Mouse (Mus musculus) activated CD4-positive, CD25-positive, alpha-beta regulatory T cell, adult 4 months (primary cell): ENCODE data around the gene Ddx54. TPM values are rescaled to one million over a fixed set of nuclear protein-coding genes. Genes with fewer than 3 reads are reported as not detected.

Experiments used
- ATAC-seq: one replicate; pipeline ENCODE4 v1.8.0; 2017
- polyA plus RNA-seq, 2 experiments: library from polyadenylated mRNA; unstranded; fragments of 100-300 nt; shearing (Covaris generic); gene quantifications; one replicate each; pipeline ENCODE4 v1.2.1; 2017

Gene Ddx54
- polyA plus RNA-seq, result 10 to 100 TPM; 11.7 to 18.4 TPM

DNA sequence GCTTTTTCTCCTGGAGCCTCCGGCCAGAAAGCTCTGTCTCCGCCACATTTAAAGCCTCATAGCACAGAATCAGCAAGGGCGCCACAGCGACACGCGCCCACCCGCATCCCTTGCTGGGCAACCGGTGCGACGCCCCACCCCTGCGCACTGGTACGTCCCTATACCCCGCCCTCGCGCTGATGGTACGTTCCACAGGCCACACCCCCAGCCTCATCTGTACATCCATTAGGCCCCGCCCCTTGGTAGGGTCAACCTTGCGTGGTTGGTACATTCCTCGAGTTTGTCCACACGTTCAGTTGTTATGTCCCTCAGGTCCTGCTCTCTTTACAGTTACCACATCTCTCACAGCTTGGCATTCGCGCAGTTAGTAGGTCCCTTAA is at the start of gene Ddx54, which contains the start of gene Rita1:
TSS of gene Ddx54 (plus strand) at position 298 of the 380 bp plus-strand sequence.
TSS of gene Rita1 (minus strand) at position 148 of the 380 bp plus-strand sequence.
- peak; percentile 75 for ATAC-seq

DNA sequence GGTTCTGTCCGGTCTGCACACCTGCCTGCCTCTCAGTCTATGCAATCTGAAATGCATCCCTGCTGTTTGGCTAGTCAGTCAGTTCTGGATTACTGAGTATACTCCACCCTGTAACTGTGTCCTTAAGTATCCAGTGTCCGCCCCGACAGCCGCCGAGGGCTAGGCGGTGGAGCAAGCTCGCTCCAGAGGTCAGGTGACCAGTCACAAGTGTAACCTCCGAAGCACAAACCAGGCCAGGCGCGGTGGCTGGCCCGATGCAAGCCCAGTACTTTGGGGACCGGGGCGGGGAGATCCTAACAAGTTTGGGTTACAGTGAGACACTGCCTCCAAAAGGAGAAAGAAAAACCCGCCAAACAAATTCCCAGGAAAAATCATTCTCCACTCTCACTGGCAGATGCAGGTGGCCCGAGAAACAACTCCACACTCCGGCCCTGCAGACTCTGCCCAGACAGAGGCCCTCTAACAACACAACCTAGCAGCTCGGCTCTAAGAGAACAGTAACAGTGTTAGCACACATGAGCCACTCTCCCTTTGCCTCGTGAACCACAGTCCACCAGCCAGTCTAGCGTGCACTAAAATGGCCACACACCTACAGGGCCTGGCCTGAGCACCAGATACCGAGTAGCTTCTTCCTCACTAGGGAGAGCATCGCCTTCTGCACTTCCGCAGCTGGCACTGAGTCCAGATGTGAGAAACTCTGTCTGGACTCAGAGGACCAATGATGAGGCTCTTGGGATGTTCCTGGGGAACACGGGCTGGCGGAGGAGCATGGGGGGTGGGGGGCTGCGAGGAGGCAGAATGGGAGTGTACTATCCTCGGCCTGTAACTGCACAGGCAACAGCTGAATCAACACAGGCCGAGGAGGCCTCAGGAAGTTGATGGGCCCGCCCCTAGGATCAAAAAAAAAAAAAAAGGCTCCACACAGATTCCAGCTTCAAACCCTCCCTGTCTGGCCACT is 49.3 kb upstream of the Ddx54 start:
- ATAC-seq, result no peak

DNA sequence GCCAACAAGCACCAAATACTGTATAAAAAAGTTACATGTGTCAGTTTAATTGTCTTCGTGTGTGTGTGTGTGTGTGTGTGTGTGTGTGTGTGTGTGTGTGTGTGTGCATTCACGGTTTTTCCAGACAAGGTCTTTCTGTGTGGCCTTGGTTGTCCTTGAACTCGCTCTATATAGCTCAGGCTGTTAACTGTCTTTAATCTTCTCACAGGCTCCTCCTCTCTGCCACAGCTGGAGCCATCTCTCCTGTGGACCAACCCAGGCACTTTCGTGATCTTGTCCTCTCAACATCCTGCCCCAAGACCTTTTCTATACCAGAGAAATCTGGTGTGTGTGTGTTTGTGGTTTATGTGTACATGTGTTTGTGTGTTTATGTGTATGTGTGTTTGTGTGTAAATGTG is 48.6 kb upstream of the Ddx54 start:
- no peak for ATAC-seq

DNA sequence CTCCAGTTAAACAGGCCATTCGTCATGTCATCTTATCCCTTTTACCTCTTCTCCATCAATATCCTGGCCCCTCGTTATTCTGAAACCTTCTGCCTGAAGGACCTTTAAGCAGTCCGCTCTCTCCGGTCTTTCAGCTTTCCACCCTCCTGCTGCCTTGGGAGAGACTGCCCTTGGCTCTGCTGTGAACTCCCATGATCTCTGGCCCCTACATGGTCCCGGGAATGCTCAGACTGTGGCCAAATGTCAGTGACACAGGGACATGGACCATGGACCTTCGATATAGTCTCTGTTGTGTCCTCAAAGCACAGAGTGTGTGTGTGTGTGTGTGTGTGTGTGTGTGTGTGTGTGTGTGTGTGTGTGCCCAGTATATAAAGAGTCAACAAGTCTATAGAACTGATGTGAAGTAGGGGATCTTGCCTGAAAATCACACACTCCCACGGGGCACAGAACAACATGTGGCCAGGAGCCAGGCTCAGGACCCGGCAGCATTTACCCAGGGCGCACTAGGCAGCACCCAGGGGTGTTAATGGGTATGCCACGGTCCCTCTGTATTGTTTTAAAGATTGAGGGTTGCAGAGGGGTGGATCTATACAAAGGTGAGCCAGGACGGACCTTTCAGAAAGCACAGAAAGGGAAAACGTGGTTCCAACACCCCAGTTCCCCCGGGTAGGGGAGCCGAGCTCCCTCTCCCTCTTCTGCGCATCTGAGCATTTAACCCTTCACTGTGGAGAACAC is 47.2 kb upstream of the Ddx54 start:
- no peak for ATAC-seq

DNA sequence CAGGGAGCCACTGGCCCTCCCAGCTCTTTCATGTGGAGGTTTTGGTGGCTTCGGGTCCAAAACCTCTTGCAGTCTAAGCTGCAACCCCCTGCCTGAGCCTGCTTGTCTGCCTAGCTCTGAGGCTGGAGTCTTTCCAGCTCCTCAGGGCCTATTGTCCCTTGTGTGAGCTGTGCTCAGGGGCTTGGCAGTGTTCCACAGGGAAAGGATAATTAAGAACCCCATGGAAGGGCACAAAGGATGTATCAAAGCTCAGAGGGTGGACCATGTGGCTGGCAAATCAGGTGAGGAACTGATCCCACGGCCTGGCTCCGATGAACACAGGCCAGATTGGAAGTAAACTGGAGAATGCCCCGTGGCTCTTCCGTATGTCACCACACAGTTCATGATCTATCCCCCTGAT is 46.4 kb upstream of the Ddx54 start:
- no peak for ATAC-seq

DNA sequence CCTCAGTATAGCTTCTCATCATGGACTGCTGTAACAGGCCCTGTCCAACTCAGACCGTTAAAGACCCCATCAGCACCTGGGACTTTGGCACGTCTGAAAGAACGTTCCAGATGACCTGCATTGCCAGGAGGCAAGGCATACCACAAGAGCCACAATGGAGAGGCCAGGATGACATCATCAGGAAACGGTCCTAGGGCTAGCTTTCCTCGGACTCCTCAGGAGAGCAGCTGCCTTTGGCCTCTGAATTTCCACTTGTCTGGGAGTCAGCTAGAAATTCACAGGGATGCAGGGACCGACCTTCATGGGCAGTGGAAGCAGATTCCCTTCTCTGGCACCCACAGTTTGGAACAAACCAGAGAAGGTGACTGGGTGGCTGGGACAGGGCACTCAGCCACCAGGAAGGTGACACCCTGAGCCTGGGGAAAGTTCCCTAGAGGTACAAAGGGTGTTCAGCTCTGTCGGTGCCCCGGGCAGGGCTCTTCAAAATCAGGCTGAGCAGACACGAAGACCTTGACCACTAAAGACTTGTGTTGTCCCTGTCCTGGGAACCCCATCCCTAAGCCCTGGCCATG is 45.8 kb upstream of the Ddx54 start:
- no peak for ATAC-seq

DNA sequence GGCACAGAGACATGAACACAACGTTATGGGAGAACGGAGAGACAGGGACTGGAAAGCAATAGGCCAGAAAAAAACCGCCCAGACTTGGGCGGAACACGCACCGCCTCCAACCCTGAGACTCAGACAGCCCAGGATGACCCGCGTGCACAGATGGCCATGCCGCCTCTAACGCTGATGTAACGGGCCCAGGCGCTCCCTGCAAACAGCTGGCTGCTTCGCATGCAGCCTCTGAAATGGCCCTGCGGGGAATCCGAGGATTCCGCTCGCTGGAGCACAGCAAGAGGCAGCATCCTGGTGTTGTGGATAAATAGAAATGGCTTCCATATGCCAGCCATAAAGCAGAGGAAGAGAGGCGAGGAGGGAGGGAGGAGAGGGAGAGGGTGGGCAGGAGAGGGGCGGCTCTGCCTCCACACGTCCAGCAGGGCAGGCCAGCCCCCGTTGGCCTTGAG is 45.3 kb upstream of the Ddx54 start:
- ATAC-seq, result no peak

DNA sequence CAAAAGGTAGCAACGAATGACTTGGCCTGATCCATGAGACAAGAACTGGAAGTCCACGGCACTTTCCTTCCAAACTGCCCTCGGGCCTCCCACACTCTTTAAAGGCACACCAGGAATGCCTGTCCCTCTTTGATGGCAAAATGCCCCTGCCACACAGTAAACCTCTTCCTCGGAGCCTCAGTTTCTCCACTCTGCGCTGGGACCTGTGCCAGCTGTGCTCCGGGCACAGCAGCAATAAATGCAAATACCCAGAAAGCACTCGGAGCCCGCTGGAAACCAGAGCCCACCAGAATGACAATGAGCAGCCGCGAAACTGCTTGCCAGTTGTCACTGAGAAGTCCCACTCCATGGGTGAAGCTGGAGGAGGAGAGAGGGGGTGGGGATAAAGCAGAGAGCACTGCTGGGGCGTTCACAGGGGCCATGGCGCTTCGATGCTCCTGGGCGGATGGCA is 44.8 kb upstream of the Ddx54 start:
- ATAC-seq, result no peak

DNA sequence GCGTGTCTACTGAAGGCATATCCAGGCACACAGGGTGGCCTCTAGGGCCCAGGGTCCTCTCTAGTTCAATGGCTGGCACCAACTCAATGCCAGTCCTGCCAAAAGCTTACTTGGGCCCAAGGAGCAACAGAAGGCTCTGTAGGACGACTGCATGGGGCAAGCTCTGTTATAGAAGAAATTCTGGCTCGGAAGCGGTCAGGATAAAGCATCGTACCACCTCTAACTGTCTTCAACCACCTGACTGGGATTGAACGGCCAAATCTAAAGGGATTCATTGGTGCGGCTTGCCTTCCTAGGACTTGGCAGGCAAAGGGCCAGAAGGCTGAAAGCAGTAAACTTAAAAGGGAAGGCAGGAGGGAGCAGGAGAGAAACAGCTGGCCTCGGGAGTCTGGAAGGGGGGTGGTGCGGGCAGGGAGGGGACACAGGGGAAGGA is 44.2 kb upstream of the Ddx54 start:
- ATAC-seq, result no peak

DNA sequence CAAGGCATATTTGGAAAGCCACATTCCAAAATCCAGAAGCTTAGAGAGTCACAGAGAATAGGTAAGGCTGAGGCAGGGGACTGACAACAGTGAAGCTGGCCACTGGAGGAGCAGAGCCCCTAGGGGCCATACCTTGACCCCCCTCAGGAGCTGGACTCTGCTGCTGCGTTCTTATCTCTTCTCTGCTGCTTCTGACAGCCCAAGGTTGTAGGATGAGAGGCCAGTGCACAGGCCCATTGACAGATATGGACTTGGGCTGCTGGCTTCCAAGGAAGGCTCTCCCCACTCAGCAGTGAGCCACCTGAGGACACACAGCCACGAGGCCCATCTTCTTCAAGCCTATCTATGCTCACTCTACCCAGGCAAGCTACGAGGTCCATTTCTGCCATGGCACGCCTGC is 43.6 kb upstream of the Ddx54 start:
- no peak for ATAC-seq

DNA sequence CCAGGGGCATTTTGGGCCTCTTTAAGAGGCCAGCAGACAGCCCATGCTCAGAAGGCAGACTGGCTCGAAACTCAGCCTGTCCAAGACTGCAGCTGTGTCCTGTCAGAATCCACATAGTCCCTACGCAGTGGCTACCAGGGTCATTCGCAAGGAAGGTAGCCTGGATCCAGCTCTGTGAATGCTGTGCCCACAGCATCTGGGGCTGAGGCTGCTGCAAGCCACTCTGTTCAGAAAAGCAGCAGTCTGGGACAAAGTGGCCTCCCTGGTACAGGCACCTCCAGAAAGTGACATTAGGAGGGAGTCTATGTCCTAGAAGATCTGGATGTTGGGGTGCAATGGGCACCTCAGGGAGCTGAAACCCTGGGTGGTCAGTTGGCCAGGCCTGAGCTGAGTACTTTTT is 42.7 kb upstream of the Ddx54 start:
- no peak for ATAC-seq

DNA sequence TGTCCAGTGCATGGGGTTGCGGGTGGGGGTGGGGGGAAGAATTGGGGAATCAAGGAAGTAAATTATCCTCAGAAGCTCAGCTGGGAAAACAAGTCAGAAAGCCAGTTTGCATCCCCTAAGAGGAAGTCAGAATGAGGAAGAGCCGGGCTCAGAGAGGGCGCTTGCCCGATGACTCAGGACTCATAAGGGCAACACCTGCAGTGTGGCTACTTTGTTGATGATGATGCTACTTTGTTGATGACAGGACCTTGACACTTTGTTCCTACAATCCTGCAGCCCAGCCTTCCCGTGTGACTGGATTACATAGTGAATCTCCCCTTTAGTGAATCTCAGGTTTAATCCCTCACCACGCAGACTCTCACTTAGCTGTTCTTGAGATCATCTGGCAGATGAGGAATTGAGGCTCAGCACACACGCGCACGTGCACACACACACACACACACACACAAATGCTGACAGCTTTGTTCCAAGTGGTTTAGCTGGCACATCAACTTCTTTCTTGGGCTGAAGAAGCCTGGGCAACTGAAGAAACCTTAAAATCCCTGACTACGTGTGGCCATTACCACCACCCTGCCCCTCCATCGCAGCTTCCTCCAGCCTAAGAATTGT is 42.1 kb upstream of the Ddx54 start:
- ATAC-seq, result no peak

DNA sequence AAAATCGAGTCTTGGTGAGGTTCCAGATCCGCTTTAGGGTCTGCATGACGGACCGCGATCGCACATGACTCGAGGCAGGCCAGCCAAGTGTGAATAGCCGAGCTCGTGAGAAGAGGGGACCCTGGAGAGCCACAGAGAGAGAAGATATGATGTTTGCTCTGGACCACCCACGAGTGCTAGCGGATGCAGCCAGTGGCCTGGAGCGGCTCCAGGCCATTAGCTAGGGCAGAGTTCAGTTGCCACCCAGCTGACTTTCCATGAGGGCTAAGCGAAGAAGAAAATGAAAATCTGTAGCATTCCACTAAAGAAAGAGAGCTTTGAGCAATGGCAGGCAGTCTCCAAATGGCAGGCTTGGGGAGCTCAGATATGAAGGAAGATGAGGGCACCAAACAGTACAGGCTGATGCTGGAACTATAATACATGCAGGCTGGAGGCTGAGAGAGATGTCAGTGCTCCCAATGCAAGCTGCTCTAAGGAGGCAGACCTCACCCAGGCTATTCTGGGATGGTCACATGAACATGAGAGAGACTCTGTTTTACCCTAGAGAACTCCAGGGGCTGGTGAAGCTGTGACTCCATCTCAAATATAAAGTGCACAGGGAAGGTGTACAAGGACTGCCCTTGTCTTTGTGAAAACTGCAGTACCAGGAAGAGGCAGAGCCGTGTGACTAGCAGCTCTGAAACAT is 41.3 kb upstream of the Ddx54 start:
- no peak for ATAC-seq

DNA sequence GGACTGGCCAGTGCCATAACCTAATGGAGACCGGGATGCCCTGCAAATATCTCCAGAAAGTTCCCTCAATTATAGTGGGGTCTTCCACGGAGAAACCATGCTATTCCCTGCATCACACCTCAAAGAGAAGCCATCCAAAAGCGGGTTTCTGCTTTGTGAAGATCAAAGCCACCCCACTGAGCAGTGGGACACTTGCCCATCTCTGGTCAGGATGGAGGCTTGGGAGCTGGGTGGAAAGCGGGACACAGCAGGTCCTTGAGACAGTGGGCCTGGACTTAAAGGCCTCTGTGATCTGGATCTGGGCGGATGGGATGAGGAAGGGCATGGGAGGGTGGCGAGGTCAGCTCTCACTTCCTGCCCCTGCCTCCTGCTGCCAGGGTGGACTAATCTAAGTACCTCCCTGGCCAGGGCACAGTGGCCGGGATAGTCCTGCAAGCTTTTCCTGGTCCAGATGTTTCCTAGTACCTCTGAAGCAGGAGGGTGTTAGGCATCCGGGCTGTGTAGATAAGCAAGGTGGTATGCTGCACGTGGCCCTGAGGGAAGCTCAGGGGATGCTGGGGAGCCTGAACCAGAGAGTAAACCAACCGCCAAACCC is 38.0 kb upstream of the Ddx54 start:
- no peak for ATAC-seq

DNA sequence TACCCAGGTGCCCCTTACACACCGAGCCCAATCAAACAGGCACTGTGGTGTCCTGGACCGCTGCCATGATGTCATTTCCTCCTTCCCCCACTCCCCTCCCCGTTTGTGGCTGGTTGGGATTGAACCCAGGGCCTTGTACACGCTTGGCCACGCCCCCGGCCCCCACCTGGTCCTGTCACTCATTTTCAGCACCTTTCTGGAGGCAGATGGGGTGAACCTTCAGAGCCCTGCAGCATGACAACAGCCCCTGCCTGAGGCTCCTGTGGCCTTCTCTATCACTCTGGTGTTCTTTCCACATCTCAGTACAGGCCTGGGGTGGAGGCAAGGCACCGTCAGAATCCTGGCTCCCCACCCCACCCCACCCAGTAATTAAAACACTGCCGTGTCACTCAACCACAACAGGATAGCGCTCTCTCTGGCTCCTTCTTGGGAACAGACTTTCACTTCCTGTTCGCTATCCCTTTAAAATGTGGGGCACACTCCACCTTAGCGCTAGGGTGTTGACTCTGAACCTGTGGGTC is 35.7 kb upstream of the Ddx54 start:
- ATAC-seq, result no peak

DNA sequence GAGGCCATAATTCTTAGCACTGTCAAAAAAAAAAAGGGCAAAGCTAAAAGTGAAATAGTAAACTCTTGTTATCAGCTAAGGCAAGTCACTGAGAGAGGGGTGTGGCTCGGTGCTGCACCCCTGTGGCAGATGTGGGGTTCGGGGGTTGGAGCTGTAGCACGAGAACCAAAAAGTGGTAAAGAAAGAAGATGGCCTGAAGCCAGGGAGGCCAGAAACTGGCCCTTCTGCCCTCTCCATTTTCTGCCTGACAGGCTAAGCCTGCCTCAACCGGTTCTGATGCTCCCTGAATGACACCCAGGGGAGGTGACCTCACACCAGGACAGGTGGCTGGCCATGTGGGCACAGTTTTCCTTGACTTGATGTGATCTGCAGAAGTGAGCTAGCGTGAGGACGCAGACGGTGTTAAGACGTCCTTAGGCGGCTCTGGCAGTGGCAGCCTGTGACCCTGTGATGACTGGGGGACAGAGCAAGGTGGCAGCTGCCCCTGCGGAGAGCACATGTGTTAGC is 34.6 kb upstream of the Ddx54 start:
- ATAC-seq, result no peak

DNA sequence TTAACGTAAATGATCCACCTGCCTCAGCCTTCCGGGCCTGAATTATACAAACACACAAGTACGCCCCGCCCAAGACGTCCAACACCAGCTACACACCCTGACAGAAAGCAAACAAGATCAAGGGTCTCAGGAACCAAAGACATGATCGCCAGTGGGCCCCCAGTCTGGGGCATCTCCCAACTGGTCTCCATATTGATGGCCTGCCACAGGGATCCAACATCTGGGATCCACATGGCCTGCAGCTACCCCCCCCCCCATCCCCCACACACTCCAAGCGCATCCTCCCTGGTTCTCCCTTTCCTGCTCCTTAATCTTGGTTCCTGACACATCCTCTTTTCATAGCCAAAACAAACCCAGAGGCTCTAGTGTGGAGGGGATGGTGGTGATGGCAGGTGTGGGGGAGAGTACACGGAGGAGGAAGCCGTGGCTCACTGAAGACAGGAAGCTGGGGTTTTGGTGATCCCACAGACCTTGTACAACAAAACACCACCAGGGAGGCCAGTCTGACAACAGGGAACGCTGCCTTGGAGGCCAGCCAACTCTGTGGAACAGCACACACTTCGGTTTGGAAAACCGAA is 33.9 kb upstream of the Ddx54 start:
- peak; percentile 81 for ATAC-seq

DNA sequence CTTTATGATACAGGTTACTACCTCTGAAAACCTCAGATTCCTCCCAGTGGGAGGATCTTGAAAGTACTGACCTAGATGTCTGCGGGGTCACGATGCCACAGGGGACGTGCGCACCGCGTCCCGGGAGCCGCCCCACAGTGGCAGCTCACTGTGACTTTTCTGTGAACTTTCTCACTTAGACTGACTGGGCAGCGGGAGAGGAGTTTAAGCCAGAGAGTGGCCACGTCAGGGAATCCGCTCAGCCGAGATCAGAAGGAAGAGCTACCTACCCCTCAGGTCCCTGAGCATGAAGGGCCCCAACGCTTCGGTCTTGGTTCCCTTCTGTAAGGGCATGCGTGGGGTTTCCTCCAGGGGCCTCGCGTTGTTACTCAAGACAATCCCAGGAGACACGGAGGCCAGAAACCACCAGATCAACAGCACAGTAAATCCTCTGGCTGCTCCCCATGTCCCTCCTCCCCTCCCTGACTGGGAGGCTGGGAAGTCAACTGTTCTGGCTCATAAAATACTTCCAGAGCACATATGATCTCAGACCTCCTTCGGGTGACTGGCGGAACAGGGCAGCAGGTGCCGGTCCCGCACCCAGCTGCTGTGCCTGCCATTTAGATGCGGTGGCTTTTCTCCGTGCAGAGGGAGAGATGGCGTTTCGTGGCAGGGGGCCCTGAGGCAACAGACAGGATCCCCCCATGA is 33.2 kb upstream of the Ddx54 start:
- ATAC-seq, result no peak

DNA sequence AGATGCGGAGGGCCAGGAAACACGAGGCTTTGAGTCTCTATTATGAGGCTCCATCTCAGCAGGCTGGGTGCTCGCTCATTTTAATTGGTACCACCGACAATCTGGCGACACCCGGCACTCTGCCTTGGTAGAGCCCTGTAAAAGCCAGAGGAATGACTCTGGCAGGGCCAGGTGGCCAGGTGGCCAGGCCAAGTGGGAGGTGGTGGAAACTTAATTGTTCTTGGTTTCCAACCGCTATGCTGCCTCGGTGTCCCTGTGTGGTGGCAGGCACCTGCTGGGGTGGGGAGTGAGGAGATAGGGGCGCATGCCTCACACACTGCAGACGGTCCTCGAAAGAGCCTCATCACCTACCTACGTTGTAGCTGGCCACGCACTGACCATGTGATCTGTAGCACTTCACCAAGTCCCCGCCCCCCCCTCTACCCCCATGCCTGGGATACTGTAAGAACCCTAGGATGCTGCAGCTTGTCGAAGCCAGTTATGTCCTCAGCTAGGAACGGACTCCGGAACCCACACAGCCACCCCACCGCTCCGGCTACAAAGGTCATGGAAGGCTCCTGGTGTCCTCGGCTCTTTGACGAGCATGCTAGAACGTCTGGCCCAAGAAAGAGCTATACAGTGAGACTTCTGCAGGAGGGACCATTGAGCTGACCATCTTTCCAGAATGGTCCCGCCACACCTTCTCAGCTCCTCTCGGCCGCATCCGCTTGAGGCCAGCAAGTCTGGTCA is 32.5 kb upstream of the Ddx54 start:
- no peak for ATAC-seq

DNA sequence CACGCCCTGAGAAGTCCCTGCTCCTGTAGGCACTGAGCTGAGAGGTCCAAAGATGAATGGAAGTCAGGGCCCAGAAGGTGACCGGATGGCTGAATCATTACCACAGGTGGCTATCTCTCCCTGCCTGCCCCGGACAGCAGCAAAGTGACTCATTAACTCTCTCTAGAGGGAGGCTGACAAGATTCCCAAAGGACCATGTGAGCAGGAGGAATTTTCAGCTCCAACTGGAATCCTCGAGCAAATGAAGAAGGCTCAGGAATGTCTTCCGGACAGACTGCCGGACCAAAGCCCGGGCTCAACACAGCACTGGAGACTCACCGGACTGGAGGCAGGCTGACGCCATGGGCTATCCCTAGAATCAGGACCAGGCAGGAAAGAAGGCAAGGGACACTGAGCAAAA is 30.5 kb upstream of the Ddx54 start:
- ATAC-seq, result no peak
